Mouse (Mus musculus) testis, adult 2 months (tissue): Measurements from ENCODE around the gene Akt1s1. TPM values are rescaled to one million over a fixed set of nuclear protein-coding genes. Genes with fewer than 3 reads are reported as not detected.
A peak's percentile ranks its signal among the peaks of the same experiment; 100 is the strongest.
"Not testable (repeated sequence)": the region's sequence is repeated elsewhere in the genome, so short reads cannot be mapped to it uniquely, and the experiment has no call there.

Experiments
- H3K27ac ChIP-seq: fragments of 200-500 bp; 2 replicates; pipeline ENCODE4 v1.5.1; 2012; ENCODE audit warnings: low read depth, low read length; ENCODE audit not compliant: control insufficient read depth, insufficient read depth
- H3K27me3 ChIP-seq: fragments of 200-500 bp; 2 replicates; pipeline ENCODE4 v1.6.1; 2012; ENCODE audit warnings: mild to moderate bottlenecking, low read length, moderate library complexity; ENCODE audit not compliant: control insufficient read depth, insufficient read depth
- H3K36me3 ChIP-seq: fragments of 200-500 bp; 2 replicates; pipeline ENCODE4 v1.6.1; 2012; ENCODE audit warnings: mild to moderate bottlenecking, low read length; ENCODE audit not compliant: control insufficient read depth, insufficient read depth
- H3K4me1 ChIP-seq: fragments of 200-500 bp; 2 replicates; pipeline ENCODE4 v1.6.1; 2012; ENCODE audit warnings: low read length; ENCODE audit not compliant: control insufficient read depth, insufficient read depth
- H3K4me3 ChIP-seq: fragments of 200-500 bp; 2 replicates; pipeline ENCODE4 v1.5.1; 2012; ENCODE audit warnings: low read depth, mild to moderate bottlenecking, low read length, moderate library complexity, mixed read lengths; ENCODE audit not compliant: control insufficient read depth
- CTCF ChIP-seq: fragments of 200-500 bp; IDR thresholded peaks from 2 replicates; pipeline ENCODE4 v1.5.1; 2012; ENCODE audit warnings: low read depth, mild to moderate bottlenecking, inconsistent platforms, low read length, moderate library complexity; ENCODE audit not compliant: control insufficient read depth, insufficient read depth, insufficient replicate concordance
- POLR2A ChIP-seq: fragments of 200-500 bp; IDR thresholded peaks from 2 replicates; pipeline ENCODE4 v1.6.1; 2012; ENCODE audit warnings: low read depth, mild to moderate bottlenecking, inconsistent platforms, low read length, moderate library complexity; ENCODE audit not compliant: control insufficient read depth
- polyA plus RNA-seq: library from polyadenylated mRNA; depleted of rRNA; stranded (reverse); fragments of >200 nt; gene quantifications from 2 replicates; pipeline ENCODE4 v1.2.3, GENCODE M21; 2012

Gene Akt1s1
- polyA plus RNA-seq, 1 experiment: 31.5 TPM

GRCm38 (mm10) chr7:44871181-44871580 lies 22.4 kb downstream of the Akt1s1 start:
- H3K4me1 ChIP-seq: peaks cover 16% of the 10 kb centered on the region
- TF ChIP-seq POLR2A: no peak
- TF ChIP-seq CTCF: no peak

GRCm38 (mm10) chr7:44871774-44872173 lies 23.0 kb downstream of the Akt1s1 start:
- H3K27ac ChIP-seq, H3K4me3 ChIP-seq, H3K27me3 ChIP-seq, H3K36me3 ChIP-seq: not testable (repeated sequence)
- peaks cover 13% of the 10 kb centered on the region for H3K4me1 ChIP-seq

More at GRCm38 (mm10) chr7:44871181-44871580, 22.4 kb downstream of the Akt1s1 start:
- H3K36me3 ChIP-seq: no peaks in the 10 kb centered on the region
- H3K27me3 ChIP-seq: no peaks in the 10 kb centered on the region
- peak overlapping the region; percentile 21; the same call in 1 of the 2 replicates for H3K27ac ChIP-seq
- H3K4me3 ChIP-seq: no peak overlapping the region

GRCm38 (mm10) chr7:44877833-44878232 lies 29.0 kb downstream of the Akt1s1 start:
- no peak overlapping the region for H3K27ac ChIP-seq
- TF ChIP-seq CTCF (no peak), POLR2A (no peak)
- no peaks in the 10 kb centered on the region; the same call in 1 of the 2 replicates for H3K36me3 ChIP-seq

GRCm38 (mm10) chr7:44883036-44883435 lies 34.2 kb downstream of the Akt1s1 start:
- Histone ChIP-seq H3K27ac (no peak overlapping the region), H3K27me3 (no peaks in the 10 kb centered on the region), H3K4me1 (no peaks in the 10 kb centered on the region), H3K4me3 (no peak overlapping the region), H3K36me3 (no peaks in the 10 kb centered on the region; the same call in 1 of the 2 replicates)
- no peak for TF ChIP-seq CTCF
- TF ChIP-seq POLR2A: no peak

More at GRCm38 (mm10) chr7:44877833-44878232, 29.0 kb downstream of the Akt1s1 start:
- no peaks in the 10 kb centered on the region for H3K27me3 ChIP-seq
- H3K4me3 ChIP-seq: no peak overlapping the region
- peaks cover 2% of the 10 kb centered on the region; the same call in 1 of the 2 replicates for H3K4me1 ChIP-seq

- no peaks in the 10 kb centered on the region for H3K27me3 ChIP-seq
- TF ChIP-seq CTCF (no peak), POLR2A (no peak)
- no peaks in the 10 kb centered on the region; the same call in 1 of the 2 replicates for H3K36me3 ChIP-seq
- H3K27ac ChIP-seq: no peak overlapping the region
- no peaks in the 10 kb centered on the region for H3K4me1 ChIP-seq
- H3K4me3 ChIP-seq: no peak overlapping the region
Observed at GRCm38 (mm10) chr7:44884637-44885036, 35.8 kb downstream of the Akt1s1 start.

- no peaks in the 10 kb centered on the region for H3K27me3 ChIP-seq
- H3K4me3 ChIP-seq: no peak overlapping the region
- peaks cover 3% of the 10 kb centered on the region for H3K4me1 ChIP-seq
- no peaks in the 10 kb centered on the region for H3K36me3 ChIP-seq
- TF ChIP-seq CTCF (no peak), POLR2A (no peak)
- no peak overlapping the region for H3K27ac ChIP-seq
Observed at GRCm38 (mm10) chr7:44886964-44887363, 38.2 kb downstream of the Akt1s1 start.

- H3K36me3 ChIP-seq: no peaks in the 10 kb centered on the region
- peaks cover 6% of the 10 kb centered on the region for H3K4me1 ChIP-seq
- H3K27me3 ChIP-seq: no peaks in the 10 kb centered on the region
- TF ChIP-seq POLR2A (no peak), CTCF (no peak)
- H3K4me3 ChIP-seq: no peak overlapping the region
- no peak overlapping the region for H3K27ac ChIP-seq
Observed at GRCm38 (mm10) chr7:44888256-44889105, 39.7 kb downstream of the Akt1s1 start.

DNA sequence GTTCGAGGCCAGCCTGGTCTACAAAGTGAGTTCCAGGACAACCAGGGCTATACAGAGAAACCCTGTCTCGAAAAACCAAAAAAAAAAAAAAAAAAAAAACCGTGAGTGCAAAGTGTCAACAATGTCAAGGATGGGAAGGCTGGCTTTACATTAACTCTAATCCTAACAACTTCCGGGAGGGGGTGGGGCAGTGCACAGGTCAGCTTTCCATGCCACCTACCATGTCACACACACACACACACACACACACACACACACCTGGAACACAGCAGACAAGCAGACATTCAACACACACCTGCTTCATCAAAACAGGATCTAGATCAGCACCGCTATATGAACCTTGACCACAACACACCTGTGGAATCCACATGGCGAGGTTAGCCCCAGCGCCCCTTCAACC lies 41.4 kb downstream of the Akt1s1 start:
- Histone ChIP-seq H3K27me3 (no peaks in the 10 kb centered on the region), H3K4me1 (peaks cover 7% of the 10 kb centered on the region), H3K36me3 (no peaks in the 10 kb centered on the region), H3K27ac (no peak overlapping the region), H3K4me3 (no peak overlapping the region)
- TF ChIP-seq CTCF (no peak), POLR2A (no peak)
